Mouse (Mus musculus): ENCODE data around the gene B3gntl1. TPM values are rescaled to one million over a fixed set of nuclear protein-coding genes. Genes with fewer than 3 reads are reported as not detected.
A peak's percentile ranks its signal among the peaks of the same experiment; 100 is the strongest.

B3gntl1 gene
- total and polyA plus RNA-seq, 2 experiments from 2014 or later: 6.1 to 11.0 TPM

GRCm38 (mm10) chr11:121710245-121710644 lies 37.3 kb upstream of the B3gntl1 start:
- Histone ChIP-seq H3K36me3 (ENCODE audit: insufficient read depth) (no peaks in the 10 kb centered on the region), H3K27me3 (ENCODE audit: insufficient read depth, low read length) (no peaks in the 10 kb centered on the region), H3K4me1 (ENCODE audit: insufficient read depth) (no peaks in the 10 kb centered on the region), H3K4me3 (ENCODE audit: low read depth, low read length) (no peak overlapping the region), H3K27ac (ENCODE audit: low read depth, low read length) (no peak overlapping the region), H3K4me2 (ENCODE audit: low read depth) (no peak overlapping the region), H3K9ac (no peak overlapping the region), H3K9me3 (ENCODE audit: low read length) (no peaks in the 10 kb centered on the region)
- 94% methylated on average over 5 of the region's 5 CpGs for WGBS
- TF ChIP-seq CTCF (IDR thresholded peaks at IDR 0.05; ENCODE audit: low read depth): no peak
- ATAC-seq: no peak
- no peak for DNase-seq

GRCm38 (mm10) chr11:121709278-121709677 lies 36.3 kb upstream of the B3gntl1 start:
- Histone ChIP-seq H3K4me3 (ENCODE audit: low read depth, low read length) (no peak overlapping the region), H3K27me3 (ENCODE audit: insufficient read depth, low read length) (peaks cover 7% of the 10 kb centered on the region; the same call in 1 of the 2 replicates), H3K4me2 (ENCODE audit: low read depth) (no peak overlapping the region), H3K36me3 (ENCODE audit: insufficient read depth) (no peaks in the 10 kb centered on the region), H3K4me1 (ENCODE audit: insufficient read depth) (no peaks in the 10 kb centered on the region), H3K9ac (no peak overlapping the region), H3K9me3 (ENCODE audit: low read length) (no peaks in the 10 kb centered on the region), H3K27ac (ENCODE audit: low read depth, low read length) (no peak overlapping the region)
- WGBS: 89% methylated on average over 4 of the region's 4 CpGs
- TF ChIP-seq CTCF (IDR thresholded peaks at IDR 0.05; ENCODE audit: low read depth): no peak
- DNase-seq: no peak
- ATAC-seq: no peak

- H3K9ac ChIP-seq: no peak overlapping the region
- no peak for TF ChIP-seq CTCF (IDR thresholded peaks at IDR 0.05; ENCODE audit: low read depth)
- 33% methylated on average over 7 of the region's 7 CpGs for WGBS
- no peaks in the 10 kb centered on the region for H3K36me3 ChIP-seq (ENCODE audit: insufficient read depth)
- peaks cover 15% of the 10 kb centered on the region; the same call in 1 of the 2 replicates for H3K27me3 ChIP-seq (ENCODE audit: insufficient read depth, low read length)
- DNase-seq (no peak), ATAC-seq (no peak)
- H3K4me2 ChIP-seq (ENCODE audit: low read depth): no peak overlapping the region
- no peak overlapping the region for H3K4me3 ChIP-seq (ENCODE audit: low read depth, low read length)
- H3K27ac ChIP-seq (ENCODE audit: low read depth, low read length): no peak overlapping the region
- H3K9me3 ChIP-seq (ENCODE audit: low read length): no peaks in the 10 kb centered on the region
- H3K4me1 ChIP-seq (ENCODE audit: insufficient read depth): no peaks in the 10 kb centered on the region
These were observed 33.6 kb upstream of the B3gntl1 start for GRCm38 (mm10) chr11:121706521-121707005.

GRCm38 (mm10) chr11:121703619-121704215 lies 30.8 kb upstream of the B3gntl1 start:
- no peaks in the 10 kb centered on the region for H3K4me1 ChIP-seq (ENCODE audit: insufficient read depth)
- no peak for TF ChIP-seq CTCF (IDR thresholded peaks at IDR 0.05; ENCODE audit: low read depth)
- H3K9me3 ChIP-seq (ENCODE audit: low read length): no peaks in the 10 kb centered on the region
- no peaks in the 10 kb centered on the region for H3K36me3 ChIP-seq (ENCODE audit: insufficient read depth)
- peaks cover 15% of the 10 kb centered on the region; the same call in 1 of the 2 replicates for H3K27me3 ChIP-seq (ENCODE audit: insufficient read depth, low read length)
- H3K4me2 ChIP-seq (ENCODE audit: low read depth): peak overlapping the region; percentile 100
- H3K27ac ChIP-seq (ENCODE audit: low read depth, low read length): no peak overlapping the region; the same call in 1 of the 2 replicates
- H3K9ac ChIP-seq: peak overlapping the region; percentile 57
- WGBS: 12% methylated on average over 16 of the region's 16 CpGs
- DNase-seq (peak; percentile 4), ATAC-seq (0 out of 2 replicates have a peak, but pooled peaks have one; percentile 7)
- peak overlapping the region; percentile 65 for H3K4me3 ChIP-seq (ENCODE audit: low read depth, low read length)

GRCm38 (mm10) chr11:121702895-121703618 lies 30.1 kb upstream of the B3gntl1 start:
- Histone ChIP-seq H3K4me3 (ENCODE audit: low read depth, low read length) (peak overlapping the region; percentile 65), H3K4me1 (ENCODE audit: insufficient read depth) (no peaks in the 10 kb centered on the region), H3K36me3 (ENCODE audit: insufficient read depth) (no peaks in the 10 kb centered on the region), H3K9ac (peak overlapping the region; percentile 57), H3K4me2 (ENCODE audit: low read depth) (peak overlapping the region; percentile 100), H3K27me3 (ENCODE audit: insufficient read depth, low read length) (peaks cover 15% of the 10 kb centered on the region; the same call in 1 of the 2 replicates), H3K27ac (ENCODE audit: low read depth, low read length) (no peak overlapping the region), H3K9me3 (ENCODE audit: low read length) (no peaks in the 10 kb centered on the region)
- ATAC-seq: peak; percentile 50
- 1% methylated on average over 40 of the region's 40 CpGs for WGBS
- no peak for TF ChIP-seq CTCF (IDR thresholded peaks at IDR 0.05; ENCODE audit: low read depth)
- peak; percentile 40 for DNase-seq

GRCm38 (mm10) chr11:121702111-121702894 lies 29.4 kb upstream of the B3gntl1 start:
- Histone ChIP-seq H3K9ac (peak overlapping the region; percentile 57), H3K36me3 (ENCODE audit: insufficient read depth) (no peaks in the 10 kb centered on the region), H3K27ac (ENCODE audit: low read depth, low read length) (no peak overlapping the region; the same call in 1 of the 2 replicates), H3K4me2 (ENCODE audit: low read depth) (peak overlapping the region; percentile 100), H3K9me3 (ENCODE audit: low read length) (no peaks in the 10 kb centered on the region), H3K4me1 (ENCODE audit: insufficient read depth) (no peaks in the 10 kb centered on the region), H3K4me3 (ENCODE audit: low read depth, low read length) (peak overlapping the region; percentile 65), H3K27me3 (ENCODE audit: insufficient read depth, low read length) (peaks cover 15% of the 10 kb centered on the region; the same call in 1 of the 2 replicates)
- DNase-seq (peak; percentile 72), ATAC-seq (peak; percentile 81)
- under 1% methylated on average over 67 of the region's 69 CpGs for WGBS
- no peak for TF ChIP-seq CTCF (IDR thresholded peaks at IDR 0.05; ENCODE audit: low read depth)
